In the genomic region with DNA sequence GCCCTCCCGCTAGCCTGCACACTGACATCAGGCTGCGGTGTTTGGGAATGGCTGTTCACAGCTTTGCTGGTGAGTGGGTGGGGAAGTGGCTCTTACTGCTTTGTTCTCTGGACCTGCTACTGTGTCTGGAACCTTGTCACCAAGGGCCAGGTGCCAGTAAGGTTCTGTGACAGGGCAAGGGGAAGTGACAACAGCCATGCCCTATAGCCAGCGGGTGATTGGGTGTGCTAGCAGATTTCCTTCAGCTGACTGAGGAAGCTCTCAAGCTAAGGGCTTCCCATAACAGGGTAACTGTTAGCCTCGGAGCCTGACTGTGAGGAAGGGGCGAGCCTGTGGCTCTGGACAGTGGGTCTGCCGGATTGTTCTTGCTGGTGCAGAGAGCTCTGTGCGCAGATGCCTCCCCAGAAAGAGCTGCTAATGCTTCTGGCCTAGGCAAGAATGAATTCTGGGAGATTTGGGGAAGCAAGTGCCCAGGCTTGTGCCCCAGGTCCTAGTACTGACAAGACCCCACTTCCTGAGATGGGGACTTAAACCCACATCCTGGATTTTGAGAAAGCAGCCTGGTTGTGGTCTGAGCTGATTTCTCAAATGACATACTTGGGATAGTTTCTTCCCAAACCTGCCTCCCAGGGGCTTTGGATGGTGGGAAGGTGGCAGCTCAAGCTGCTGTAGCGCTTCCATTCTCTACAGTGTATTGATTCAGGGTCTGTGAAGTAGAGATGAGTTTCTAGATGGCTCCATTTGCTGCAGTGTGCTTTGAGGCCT, we compare ENCODE assay signal across 12 mouse cellular contexts. TPM values are rescaled to one million over a fixed set of nuclear protein-coding genes. Genes with fewer than 3 reads are reported as not detected.
DNase-seq lines count a peak whose midpoint lies in the region; ATAC-seq lines count a peak whose summit lies in the region.
"Had no signal": no experiment of that assay in that cellular context is flagged by ENCODE, and none has a peak within 500 bp of the region (broad histone marks: within the 10 kb centered on the region; RNA-seq: fewer than 3 reads in every experiment).

No protein-coding gene starts in this region.

- no peaks in the 10 kb centered on the region for H3K9me3 ChIP-seq in heart, embryonic 13.5 days
- no peaks in the 10 kb centered on the region for H3K9me3 ChIP-seq in midbrain, embryonic 11.5 days (ENCODE audit: control insufficient read depth, low read length)

- ATAC-seq in heart, embryonic 13.5 days (ENCODE audit: extremely low read depth, insufficient number of reproducible peaks, low FRiP score, low TSS enrichment) = no peak
- ATAC-seq in granulocyte monocyte progenitor cell, adult 5-6 weeks (replicated peaks; ENCODE audit: poor library complexity, severe bottlenecking) = peak; percentile 62
- ATAC-seq in cerebellum, adult (ENCODE audit: insufficient number of reproducible peaks, low FRiP score, low TSS enrichment) = no peak
- no peak for ATAC-seq in midbrain, embryonic 11.5 days (ENCODE audit: low FRiP score)

- 66% methylated on average over 8 of the region's 8 CpGs for WGBS in heart, embryonic 13.5 days
- 92% methylated on average over 8 of the region's 8 CpGs for WGBS in midbrain, embryonic 11.5 days

- no peak overlapping the region for H3K4me3 ChIP-seq in heart, embryonic 13.5 days
- no peak overlapping the region for H3K4me3 ChIP-seq in midbrain, embryonic 11.5 days (ENCODE audit: low read depth, low read length)

- no peak overlapping the region; the same call in 1 of the 2 replicates for H3K27ac ChIP-seq in heart, embryonic 13.5 days (replicated peaks)
- no peak overlapping the region for H3K27ac ChIP-seq in midbrain, embryonic 11.5 days (ENCODE audit: low read depth, low read length)
- H3K27ac ChIP-seq: kidney, postnatal 0 days had no signal

- peaks cover 49% of the 10 kb centered on the region for H3K36me3 ChIP-seq in heart, embryonic 13.5 days
- H3K36me3 ChIP-seq in midbrain, embryonic 11.5 days (ENCODE audit: control insufficient read depth, insufficient read depth, low read length) = 0 out of 2 replicates have a peak, but pooled peaks cover 3% of the 10 kb centered on the region

- DNase-seq in heart, postnatal 36 days = no peak
- DNase-seq in B cell, adult 2 months = peak; percentile 43 to 47
- peak; percentile 21 to 41 for DNase-seq in thymus, adult 18-20 months
- no peak for DNase-seq in left cerebral cortex, postnatal 4 days
- no peak for DNase-seq in midbrain, embryonic 11.5 days (ENCODE audit: low spot score, missing footprints)
- DNase-seq: cerebellum, adult 18-20 months; heart, postnatal 14 days; lung, postnatal 36 days had no signal

- H3K4me1 ChIP-seq in heart, embryonic 13.5 days = peaks cover 32% of the 10 kb centered on the region
- no peaks in the 10 kb centered on the region for H3K4me1 ChIP-seq in midbrain, embryonic 11.5 days (ENCODE audit: control insufficient read depth, insufficient read depth, low read length)

- H3K9ac ChIP-seq in heart, embryonic 13.5 days = peak overlapping the region; percentile 28; the same call in 1 of the 2 replicates
- H3K9ac ChIP-seq in midbrain, embryonic 11.5 days (ENCODE audit: low read length) = no peak overlapping the region

- no peak overlapping the region for H3K4me2 ChIP-seq in heart, embryonic 13.5 days
- H3K4me2 ChIP-seq in midbrain, embryonic 11.5 days = no peak overlapping the region

- intact Hi-C loops in heart, postnatal 36 days (cut with DNase I) = no loop called here
- intact Hi-C loops in left cerebral cortex, postnatal 4 days (cut with DNase I) = no loop called here

- no peaks in the 10 kb centered on the region for H3K27me3 ChIP-seq in heart, embryonic 13.5 days (replicated peaks)
- H3K27me3 ChIP-seq in midbrain, embryonic 11.5 days (ENCODE audit: control insufficient read depth, insufficient read depth, low read length) = no peaks in the 10 kb centered on the region

RNA-seq across cellular contexts. Expression of gene Pgs1, which starts 29.5 kb away (rescaled TPM):
- polyA plus RNA-seq in heart, embryonic 13.5 days (2015; fragmentation: Nextera tagmentation; extraction: Ambion mirVana) = 25.7 and 26.6 TPM in 2 replicates
- 10 to 100 TPM; 17.8 to 20.0 TPM for total RNA-seq in heart, postnatal 36 days (2021)
- total RNA-seq in granulocyte monocyte progenitor cell, adult 5-6 weeks (2014; fragmentation: Nextera tagmentation) = 43.1 and 44.5 TPM in 2 replicates
- 18.8 and 23.3 TPM in 2 replicates for total RNA-seq in granulocyte monocyte progenitor cell, adult 5-6 weeks (2017)
- 10 to 100 TPM; 56.9 to 58.6 TPM for total RNA-seq in left cerebral cortex, postnatal 4 days (2021)
- polyA plus RNA-seq in midbrain, embryonic 11.5 days (2014; fragmentation: Nextera tagmentation; extraction: Ambion mirVana) = 40.2 and 42.7 TPM in 2 replicates

RNA-seq across cellular contexts. Expression of gene Socs3, which starts 45.7 kb away (rescaled TPM):
- 4.9 and 8.5 TPM in 2 replicates for polyA plus RNA-seq in heart, embryonic 13.5 days (2015; fragmentation: Nextera tagmentation; extraction: Ambion mirVana)
- total RNA-seq in heart, postnatal 36 days (2021) = 1 to 10 TPM; 3.4 to 3.8 TPM
- 0.41 TPM in 1 of 2 replicates, not detected in the other for total RNA-seq in granulocyte monocyte progenitor cell, adult 5-6 weeks (2014; fragmentation: Nextera tagmentation)
- 2.0 and 2.2 TPM in 2 replicates for total RNA-seq in granulocyte monocyte progenitor cell, adult 5-6 weeks (2017)
- total RNA-seq in left cerebral cortex, postnatal 4 days (2021) = 1 to 10 TPM; 3.8 to 4.1 TPM
- polyA plus RNA-seq in midbrain, embryonic 11.5 days (2014; fragmentation: Nextera tagmentation; extraction: Ambion mirVana) = 5.5 and 5.9 TPM in 2 replicates

Comparison
In these comparisons a context has a peak if more than half of its experiments do, and no peak if none do; other contexts are left out.
1. DNase-seq: peak in B cell, adult 2 months (2 of 2) and thymus, adult 18-20 months (2 of 2); none in heart, postnatal 36 days (0 of 2), left cerebral cortex, postnatal 4 days (single experiment) and midbrain, embryonic 11.5 days (single experiment).